Mouse (Mus musculus) left cerebral cortex, postnatal 10 days (tissue): ENCODE data around the gene Olfr937. TPM values are rescaled to one million over a fixed set of nuclear protein-coding genes. Genes with fewer than 3 reads are reported as not detected.

Source experiments
- DNase-seq, 2 experiments: peaks; one replicate each; pipeline ENCODE4 v3.0.0; 2021 to 2022; ENCODE audit warnings: low spot score in 2 of 2, mixed read lengths in 1 of 2; ENCODE audit errors: extremely low spot score in 1 of 2
- intact Hi-C: fragments of 180-260 bp; cut with DNase I; formaldehyde crosslinking; loops from one replicate; pipeline ENCODE4 v1.15.1; 2025
- microRNA-seq: library from miRNA; unstranded; fragments of <30 nt; microRNA quantifications from one replicate; pipeline ENCODE4 v1.2.0, GENCODE M21; 2022
- total RNA-seq, 2 experiments: library from RNA; stranded (reverse); gene quantifications; 2 replicates each; pipeline ENCODE4 v1.2.3; 2021

Olfr937 gene
- not detected for total RNA-seq

DNA sequence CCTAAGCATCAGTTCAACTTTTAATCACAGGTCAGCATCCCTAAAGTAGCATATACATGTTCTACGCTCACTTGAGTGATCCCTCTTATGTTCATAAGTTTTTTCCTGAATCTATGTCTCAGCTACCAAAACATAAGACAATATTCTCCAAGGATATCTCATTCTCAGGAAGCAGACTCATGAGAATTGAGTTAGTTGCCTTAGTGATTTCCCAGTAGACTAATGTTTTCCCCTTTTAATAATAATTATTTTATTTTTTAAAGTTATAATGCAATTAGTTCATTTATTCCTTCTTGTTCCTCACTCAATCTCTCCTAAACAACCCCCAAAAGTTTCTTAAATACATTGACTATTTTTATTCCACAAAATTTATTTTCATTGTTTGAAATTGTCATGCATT, at the start of gene Olfr937:
Gene Olfr937 (minus strand): TSS at position 101 of the 400 bp plus-strand sequence.
- DNase-seq = no peak
- intact Hi-C loops = no loop called here

DNA sequence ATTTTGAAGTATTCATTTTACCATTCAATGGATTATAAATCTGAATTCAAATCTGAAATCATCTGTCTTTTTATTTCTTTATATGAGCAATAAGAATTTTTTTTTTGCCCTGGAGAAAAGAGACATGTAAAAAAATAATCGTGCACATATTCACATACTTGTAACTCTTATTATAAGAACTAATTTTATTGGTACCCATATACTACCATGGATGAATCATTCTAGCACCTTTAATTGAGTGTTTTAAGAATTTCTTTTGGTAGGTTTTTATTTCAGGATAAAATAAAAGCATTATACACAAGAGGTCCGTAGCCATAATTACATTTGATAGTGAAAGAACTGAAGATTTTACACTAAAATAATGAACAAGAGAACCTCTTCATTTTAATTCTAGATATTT, 14.0 kb upstream of the Olfr937 start, which contains the start of gene Olfr938:
Gene Olfr938 (minus strand): TSS at position 101 of the 400 bp plus-strand sequence.
- intact Hi-C loops = no loop called here
- no peak for DNase-seq

DNA sequence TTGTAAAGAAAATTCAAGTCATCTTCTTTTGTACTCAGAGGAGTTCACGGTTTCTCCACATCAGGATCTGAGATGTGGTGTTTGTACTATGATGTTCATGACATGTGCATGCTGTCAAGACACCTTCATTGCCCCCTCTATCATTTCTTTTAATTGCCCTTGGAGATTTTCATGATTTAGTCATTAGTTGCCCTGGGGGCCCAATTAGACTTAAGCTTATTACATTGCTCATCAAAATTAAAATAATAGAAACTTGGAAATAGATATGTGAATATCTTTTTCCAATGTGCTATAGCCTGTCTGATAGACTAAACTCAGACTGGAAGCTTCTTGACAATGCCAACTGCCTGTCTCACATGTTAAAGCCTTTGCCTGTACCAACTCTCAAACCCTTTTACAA, 41.5 kb downstream of the Olfr937 start, which contains the start of gene Olfr146:
Gene Olfr146 (minus strand): TSS at position 101 of the 400 bp plus-strand sequence.
- DNase-seq = no peak
- intact Hi-C loops = no loop called here

Small RNA genes within 50 kb of the gene (microRNA-seq; reads per million reads assigned to microRNA genes)
- gene Gm25032 = not detected
- not detected for gene Gm25529

Other genes with a start within 250 kb of the Olfr937 start
- not detected for gene Olfr923, start 238.4 kb downstream of the Olfr937 start, total RNA-seq
- not detected for gene Olfr924, start 220.5 kb downstream of the Olfr937 start, total RNA-seq
- gene Olfr26, start 209.9 kb downstream of the Olfr937 start, total RNA-seq = not detected
- not detected for gene Olfr926, start 187.8 kb downstream of the Olfr937 start, total RNA-seq
- not detected for gene Olfr930, start 135.1 kb downstream of the Olfr937 start, total RNA-seq
- not detected for gene Olfr933, start 92.6 kb downstream of the Olfr937 start, total RNA-seq
- gene Olfr934, start 76.6 kb downstream of the Olfr937 start, total RNA-seq = not detected
- gene Olfr935, start 65.3 kb downstream of the Olfr937 start, total RNA-seq = not detected
- gene Olfr146, start 41.6 kb downstream of the Olfr937 start, total RNA-seq = not detected
- gene Olfr938, start 13.9 kb upstream of the Olfr937 start, total RNA-seq = not detected
- gene Olfr27, start 63.2 kb upstream of the Olfr937 start, total RNA-seq = not detected
- not detected for gene Olfr943, start 101.4 kb upstream of the Olfr937 start, total RNA-seq
- gene Olfr944, start 137.0 kb upstream of the Olfr937 start, total RNA-seq = not detected
- gene Olfr1537, start 185.0 kb upstream of the Olfr937 start, total RNA-seq = not detected
- gene Olfr945, start 211.9 kb upstream of the Olfr937 start, total RNA-seq = not detected